Mouse (Mus musculus) 3134 (cell line): ENCODE measurements at regions not wholly inside any gene's neighbourhood (a gene's known extent, or its start where the extent isn't known, plus 50 kb on each side); places are given as distances from the start of the nearest gene placed in this dataset.
"Not testable (repeated sequence)": the region's sequence is repeated elsewhere in the genome, so short reads cannot be mapped to it uniquely, and the experiment has no call there.

Experiments used
- DNase-seq: peaks from one replicate; pipeline ENCODE4 v3.0.0-alpha.2; 2011; ENCODE audit warnings: low spot score; ENCODE audit not compliant: insufficient read length; ENCODE audit errors: extremely low read depth

DNA sequence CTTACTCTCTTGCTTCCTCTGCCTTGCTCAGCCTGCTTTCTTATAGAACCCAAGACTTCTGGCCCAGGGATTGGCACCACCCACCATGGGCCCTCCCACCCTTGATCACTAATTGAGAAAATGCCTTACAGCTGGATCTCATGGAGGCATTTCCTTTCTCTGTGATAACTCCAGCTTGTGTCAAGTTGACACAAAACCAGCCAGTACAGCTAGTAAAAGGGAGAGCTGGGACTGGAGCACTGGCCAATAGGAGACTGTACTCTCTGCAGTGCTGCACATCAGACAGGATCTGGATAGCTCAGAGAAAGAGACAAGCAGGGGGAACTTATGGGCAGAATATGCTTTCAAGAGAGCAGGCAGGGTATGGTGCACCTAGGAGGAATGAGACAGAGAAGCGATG is 133.4 kb upstream of the Tas2r119 start:
- DNase-seq: not testable (repeated sequence)

DNA sequence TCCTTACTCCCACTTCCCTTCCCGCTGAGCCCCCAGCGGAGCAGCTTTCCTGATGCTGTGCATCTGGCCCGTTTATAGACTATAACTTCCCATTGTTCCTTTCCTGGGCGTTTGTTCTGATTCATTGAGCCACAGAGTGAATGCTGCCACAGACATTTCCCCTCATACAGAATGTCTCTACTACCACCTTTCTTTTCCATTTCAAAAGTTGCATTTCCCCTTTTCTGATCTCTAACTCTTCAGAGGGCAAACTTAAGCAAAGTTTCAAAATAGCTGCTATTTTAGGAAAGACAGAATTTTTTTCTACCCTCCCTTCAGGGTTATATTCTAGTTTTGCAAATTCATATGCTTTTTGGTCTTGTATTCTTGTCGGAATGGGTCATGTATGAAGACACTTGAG is 128.3 kb upstream of the Tas2r119 start:
- no peak for DNase-seq

DNA sequence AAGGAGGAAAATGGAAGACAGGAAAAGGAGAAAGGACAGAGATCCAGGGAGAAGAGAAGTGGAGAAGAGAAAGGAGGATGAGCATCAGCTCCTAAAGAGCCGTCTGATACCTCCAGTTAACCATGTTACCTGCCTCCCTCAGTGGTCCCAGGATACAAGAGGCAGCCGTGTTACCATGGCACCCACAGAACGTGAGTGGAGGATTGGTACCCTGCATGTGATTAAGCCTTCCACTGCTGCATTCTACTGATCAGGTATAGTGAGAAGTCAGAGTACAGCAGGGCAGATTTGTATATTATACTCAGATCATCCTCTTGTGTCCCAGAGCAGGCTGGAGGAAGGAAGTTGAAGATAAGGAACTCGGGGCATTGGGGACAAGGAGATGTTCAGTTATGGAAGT is 115.5 kb upstream of the Tas2r119 start:
- no peak for DNase-seq

DNA sequence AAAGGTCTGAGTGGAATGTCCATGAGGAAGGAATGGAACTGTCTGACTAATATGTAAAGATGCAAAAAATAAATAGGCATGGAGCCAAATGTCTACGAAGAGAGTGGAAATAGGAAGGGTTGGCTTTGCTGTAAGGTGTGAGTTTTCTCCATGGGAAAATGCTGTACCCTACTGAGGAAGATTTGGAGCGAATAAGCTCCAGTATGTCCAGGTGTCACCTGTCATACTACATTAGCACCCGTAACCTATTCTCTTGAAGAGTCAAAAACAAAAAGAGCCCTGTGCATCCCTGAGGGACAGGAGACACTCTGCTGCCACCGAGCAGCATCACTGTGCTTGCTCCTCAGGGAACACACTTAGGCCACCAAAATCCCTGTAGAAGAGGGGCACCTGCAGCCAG is 95.0 kb upstream of the Tas2r119 start:
- DNase-seq: no peak

DNA sequence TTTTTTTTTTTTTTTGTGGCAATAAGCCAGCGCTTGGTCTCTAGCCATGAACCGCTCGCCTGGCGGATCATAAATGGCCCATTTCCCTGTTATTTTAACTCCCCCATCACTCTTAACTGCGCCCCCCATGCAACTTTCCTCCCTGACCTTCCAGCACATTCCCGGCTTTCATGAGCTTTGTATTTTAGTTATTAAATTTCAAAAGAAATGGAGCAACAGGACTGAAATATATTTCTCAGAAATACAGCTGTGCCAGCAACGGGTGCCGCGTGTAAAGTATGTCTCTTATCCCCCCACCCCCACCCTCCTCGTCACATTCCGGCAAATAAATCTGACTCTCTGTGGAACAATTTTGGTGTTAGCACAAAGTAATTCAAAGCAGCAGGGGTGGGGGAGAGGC is 83.2 kb upstream of the Tas2r119 start:
- no peak for DNase-seq

DNA sequence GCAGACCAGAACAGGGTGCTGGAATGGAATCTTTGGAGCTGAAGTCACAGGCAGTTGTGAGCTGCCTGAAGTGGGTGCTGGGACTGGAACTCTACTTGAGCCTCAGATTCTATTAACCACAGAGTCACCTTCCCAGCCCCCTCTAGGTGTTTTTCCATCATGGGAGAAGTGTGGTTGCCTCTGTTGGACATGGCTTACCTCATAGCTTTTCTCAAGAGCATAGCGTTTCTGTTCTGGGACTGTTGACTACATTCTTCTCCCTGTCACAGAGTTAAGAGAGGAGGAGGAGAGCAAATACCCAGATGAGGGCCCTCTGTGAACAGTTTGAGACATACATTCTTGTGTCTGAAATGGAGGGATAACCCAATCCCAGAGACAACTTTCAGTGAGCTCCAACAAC is 81.5 kb upstream of the Tas2r119 start:
- no peak for DNase-seq

DNA sequence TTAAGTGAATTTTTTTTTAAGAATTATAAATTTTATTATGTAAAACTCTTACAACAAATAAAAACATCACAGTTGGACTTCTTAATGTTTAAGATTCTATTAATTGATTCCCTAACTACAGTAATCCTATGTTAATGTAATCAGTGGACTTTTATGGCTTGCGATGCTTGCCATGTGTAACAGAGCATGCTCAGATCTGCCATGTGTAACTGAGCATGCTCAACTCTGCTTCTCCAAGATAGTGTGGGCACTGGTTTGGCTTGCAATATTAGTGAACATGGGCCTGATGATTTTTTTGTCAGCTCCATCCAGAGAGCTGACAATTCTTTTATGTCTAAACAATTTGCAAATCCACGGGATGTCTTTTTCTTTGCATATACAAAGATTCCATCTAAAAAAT is 66.4 kb upstream of the Tas2r119 start:
- DNase-seq: no peak
